Mouse (Mus musculus): Measurements from ENCODE around the gene Mta3. TPM values are rescaled to one million over a fixed set of nuclear protein-coding genes. Genes with fewer than 3 reads are reported as not detected.

The Mta3 gene
- polyA plus RNA-seq (2015; fragmentation: Nextera tagmentation; extraction: Ambion mirVana) = 14.6 and 20.6 TPM in 2 replicates

DNA sequence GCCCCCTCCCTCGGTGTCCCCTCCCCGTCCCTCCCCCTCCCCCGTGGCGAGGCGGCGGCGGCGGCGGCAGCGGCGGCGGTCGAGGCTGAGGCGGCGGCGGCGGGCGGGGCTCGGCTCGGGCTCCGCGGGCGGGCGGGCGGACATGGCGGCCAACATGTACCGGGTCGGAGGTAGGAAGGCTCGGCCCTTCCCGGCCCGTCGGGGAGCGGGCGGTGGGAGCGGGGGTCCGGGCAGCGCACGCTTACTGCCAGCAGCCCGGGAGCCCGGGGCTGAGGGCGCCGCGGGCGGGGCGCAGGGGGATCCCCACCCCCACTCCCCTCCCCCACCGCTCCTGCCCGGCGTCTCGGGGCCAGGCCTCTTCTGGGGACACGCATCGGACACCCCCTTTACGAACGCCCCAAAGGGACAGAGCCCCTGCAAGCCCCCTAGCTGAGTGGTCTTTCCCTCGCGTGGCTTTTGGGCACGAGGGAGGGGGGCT lies at the start of gene Mta3:
Gene Mta3, plus strand, starts transcription at position 48 of the 478 bp plus-strand sequence.

DNA sequence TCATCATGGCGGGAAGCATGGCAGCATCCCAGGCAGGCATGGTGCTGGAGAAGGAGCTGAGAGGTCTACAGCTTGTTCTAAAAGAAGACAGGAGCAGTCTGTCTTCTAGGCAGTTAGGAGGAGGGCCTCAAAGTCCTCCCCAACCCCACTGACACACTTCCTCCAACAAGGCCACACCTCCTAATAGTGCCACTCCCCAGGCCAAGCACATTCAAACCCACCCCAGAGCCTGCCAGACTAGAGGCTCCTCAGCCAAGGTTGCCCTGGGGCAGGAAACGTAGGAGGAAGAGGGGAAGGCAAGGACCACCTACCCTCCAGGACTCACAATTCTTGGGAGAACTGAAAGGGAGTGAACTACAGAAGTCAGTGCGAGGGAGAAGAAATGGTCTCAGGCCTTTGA lies 141.9 kb downstream of the Mta3 start, which contains the start of gene Haao:
Gene Haao, minus strand, starts transcription at position 149 of the 400 bp plus-strand sequence.

Other genes with a start within 250 kb of the Mta3 start
- 182 and 188 TPM in 2 replicates for gene Cox7a2l, start 188.8 kb upstream of the Mta3 start, polyA plus RNA-seq (2015; fragmentation: Nextera tagmentation; extraction: Ambion mirVana)
- gene Kcng3, start 74.3 kb upstream of the Mta3 start, polyA plus RNA-seq (2015; fragmentation: Nextera tagmentation; extraction: Ambion mirVana) = not detected in 2 replicates
- 0.19 TPM in 1 of 2 replicates, not detected in the other for gene Haao, start 141.8 kb downstream of the Mta3 start, polyA plus RNA-seq (2015; fragmentation: Nextera tagmentation; extraction: Ambion mirVana)

All from skeletal muscle tissue, postnatal 0 days (tissue).